Comparison of ENCODE assay signal across 7 mouse cellular contexts in genomic region chr11:6560655-6561360, GRCm38 (mm10). TPM values are rescaled to one million over a fixed set of nuclear protein-coding genes. Genes with fewer than 3 reads are reported as not detected.
A peak's percentile ranks its signal among the peaks of the same experiment; 100 is the strongest.
DNase-seq lines count a peak whose midpoint lies in the region; ATAC-seq and TF ChIP-seq lines count a peak whose summit lies in the region.

No protein-coding gene starts in this region.

- H3K4me2 ChIP-seq in forebrain, embryonic 11.5 days (ENCODE audit: low read depth, low read length, severe bottlenecking): no peak overlapping the region

- peak overlapping the region; percentile 98 for H3K27ac ChIP-seq in spleen, adult 2 months (ENCODE audit: insufficient read depth, low read length)
- H3K27ac ChIP-seq in forebrain, embryonic 11.5 days (ENCODE audit: low read depth, low read length): no peak overlapping the region

- H3K4me1 ChIP-seq in spleen, adult 2 months (ENCODE audit: control insufficient read depth, insufficient read depth, insufficient read length): peaks cover 23% of the 10 kb centered on the region; the same call in 1 of the 2 replicates
- H3K4me1 ChIP-seq in forebrain, embryonic 11.5 days (replicated peaks; ENCODE audit: control insufficient read depth, insufficient read depth, low read length): no peaks in the 10 kb centered on the region

- H3K9ac ChIP-seq in forebrain, embryonic 11.5 days (ENCODE audit: low read length): no peak overlapping the region

- intact Hi-C loops in heart, postnatal 10 days (cut with DNase I): no loop called here

- TF ChIP-seq CTCF in spleen, adult 2 months (IDR thresholded peaks at IDR 0.05; ENCODE audit: extremely low read depth, insufficient read depth, insufficient read length, insufficient replicate concordance): no peak

- H3K36me3 ChIP-seq in spleen, adult 2 months (ENCODE audit: control insufficient read depth, insufficient read depth, low read length): peaks cover 11% of the 10 kb centered on the region
- no peaks in the 10 kb centered on the region for H3K36me3 ChIP-seq in forebrain, embryonic 11.5 days (ENCODE audit: control insufficient read depth, insufficient read depth, low read length)

- H3K9me3 ChIP-seq in forebrain, embryonic 11.5 days (ENCODE audit: control insufficient read depth, low read length): no peaks in the 10 kb centered on the region

- peak; percentile 77 for ATAC-seq in megakaryocyte, adult 5-6 weeks (ENCODE audit: poor library complexity, severe bottlenecking)
- ATAC-seq in forebrain, embryonic 11.5 days (replicated peaks; ENCODE audit: low FRiP score): no peak

- H3K4me3 ChIP-seq in spleen, adult 2 months (ENCODE audit: extremely low read depth, insufficient read depth, insufficient read length): peak overlapping the region; percentile 76
- H3K4me3 ChIP-seq in forebrain, embryonic 11.5 days (ENCODE audit: low read depth, low read length): no peak overlapping the region

- TF ChIP-seq POLR2A in spleen, adult 2 months (IDR thresholded peaks at IDR 0.05; ENCODE audit: low read depth, low read length): peak; percentile 80

- no peaks in the 10 kb centered on the region for H3K27me3 ChIP-seq in spleen, adult 2 months (ENCODE audit: control insufficient read depth, insufficient read depth, low read length)
- no peaks in the 10 kb centered on the region for H3K27me3 ChIP-seq in forebrain, embryonic 11.5 days (ENCODE audit: control insufficient read depth, insufficient read depth, low read length)

- 4% methylated on average over 13 of the region's 13 CpGs for WGBS in spleen, adult 2 months
- WGBS in forebrain, embryonic 11.5 days: 93% methylated on average over 13 of the region's 13 CpGs

- peak in 1 of 2 experiments; percentile 51 for DNase-seq in spleen, adult 2 months (ENCODE audit: low read depth in 1 of 2, low spot score in 2 of 2)
- DNase-seq in spleen, adult 12 weeks (ENCODE audit: low spot score): no peak
- DNase-seq in heart, postnatal 10 days: peak; percentile 41 to 42
- peak; percentile 65 for DNase-seq in thymus, postnatal 4 days
- no peak for DNase-seq in forebrain, embryonic 11.5 days (ENCODE audit: low spot score)
- no peak for DNase-seq in retina, postnatal 1 day

RNA-seq across cellular contexts. Expression of gene Ccm2, which starts 14.1 kb away (rescaled TPM):
- 233 and 234 TPM in 2 replicates for polyA plus RNA-seq in spleen, adult 2 months (2012; rRNA removed)
- 10 to 100 TPM; 28.3 to 29.6 TPM for total RNA-seq in heart, postnatal 10 days (2021)
- 32.2 and 32.4 TPM in 2 replicates for total RNA-seq in megakaryocyte, adult 5-6 weeks (2015)
- 63.5 and 63.9 TPM in 2 replicates for total RNA-seq in megakaryocyte, adult 5-6 weeks (2017)
- 90.8 and 97.2 TPM in 2 replicates for polyA plus RNA-seq in forebrain, embryonic 11.5 days (2014; fragmentation: Nextera tagmentation; extraction: Ambion mirVana)

RNA-seq across cellular contexts. Expression of gene Myo1g, which starts 40.0 kb away (rescaled TPM):
- polyA plus RNA-seq in spleen, adult 2 months (2012; rRNA removed): 187 and 218 TPM in 2 replicates
- 1 to 10 TPM; 1.4 to 1.6 TPM for total RNA-seq in heart, postnatal 10 days (2021)
- total RNA-seq in megakaryocyte, adult 5-6 weeks (2015): 161 and 175 TPM in 2 replicates
- total RNA-seq in megakaryocyte, adult 5-6 weeks (2017): 182 and 197 TPM in 2 replicates
- 0.16 and 0.63 TPM in 2 replicates for polyA plus RNA-seq in forebrain, embryonic 11.5 days (2014; fragmentation: Nextera tagmentation; extraction: Ambion mirVana)

RNA-seq across cellular contexts. Expression of gene Nacad, which starts 45.0 kb away (rescaled TPM):
- polyA plus RNA-seq in spleen, adult 2 months (2012; rRNA removed): 0.37 and 0.60 TPM in 2 replicates
- total RNA-seq in heart, postnatal 10 days (2021): 1 to 10 TPM in 1 of 2 experiments, under 1 TPM in 1; 0.60 to 1.1 TPM
- 0.23 TPM in 1 of 2 replicates, not detected in the other for total RNA-seq in megakaryocyte, adult 5-6 weeks (2015)
- total RNA-seq in megakaryocyte, adult 5-6 weeks (2017): not detected in 2 replicates
- polyA plus RNA-seq in forebrain, embryonic 11.5 days (2014; fragmentation: Nextera tagmentation; extraction: Ambion mirVana): 28.4 and 29.3 TPM in 2 replicates

Comparison
In these comparisons a context has a peak if more than half of its experiments do, and no peak if none do; other contexts are left out.
1. DNase-seq: peak in heart, postnatal 10 days (2 of 2) and thymus, postnatal 4 days (single experiment); none in spleen, adult 12 weeks (single experiment), forebrain, embryonic 11.5 days (single experiment) and retina, postnatal 1 day (single experiment).
2. RNA of gene Myo1g, which starts 40.0 kb away (total RNA-seq): 161 to 197 TPM in megakaryocyte, adult 5-6 weeks; 1.4 to 1.6 TPM in heart, postnatal 10 days; every median in the first group is over 10 times any median in the second.